Mouse (Mus musculus): ENCODE measurements at regions not wholly inside any gene's neighbourhood (a gene's known extent, or its start where the extent isn't known, plus 50 kb on each side); places are given as distances from the start of the nearest gene placed in this dataset.
"Not testable (repeated sequence)": the region's sequence is repeated elsewhere in the genome, so short reads cannot be mapped to it uniquely, and the experiment has no call there.

DNA sequence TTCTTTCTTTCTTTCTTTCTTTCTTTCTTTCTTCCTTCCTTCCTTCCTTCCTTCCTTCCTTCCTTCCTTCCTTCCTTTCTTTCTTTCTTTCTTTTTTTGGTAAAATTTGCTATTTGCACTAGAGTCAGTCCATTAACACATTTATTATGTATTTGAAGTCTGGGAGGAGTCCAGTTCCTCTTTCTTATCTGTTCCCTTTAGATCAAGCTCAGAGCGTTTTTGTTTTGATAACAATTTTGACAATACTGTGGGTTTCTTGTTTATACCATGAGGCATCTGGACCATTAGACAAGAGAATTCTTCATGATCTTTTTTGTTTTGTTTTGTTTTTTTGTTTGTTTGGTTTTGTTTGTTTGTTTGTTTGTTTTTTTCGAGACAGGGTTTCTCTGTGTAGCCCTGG, 52.3 kb upstream of the Cttnbp2 start:
- DNase-seq (ENCODE audit: low spot score in 2 of 2), result not testable (repeated sequence)

DNA sequence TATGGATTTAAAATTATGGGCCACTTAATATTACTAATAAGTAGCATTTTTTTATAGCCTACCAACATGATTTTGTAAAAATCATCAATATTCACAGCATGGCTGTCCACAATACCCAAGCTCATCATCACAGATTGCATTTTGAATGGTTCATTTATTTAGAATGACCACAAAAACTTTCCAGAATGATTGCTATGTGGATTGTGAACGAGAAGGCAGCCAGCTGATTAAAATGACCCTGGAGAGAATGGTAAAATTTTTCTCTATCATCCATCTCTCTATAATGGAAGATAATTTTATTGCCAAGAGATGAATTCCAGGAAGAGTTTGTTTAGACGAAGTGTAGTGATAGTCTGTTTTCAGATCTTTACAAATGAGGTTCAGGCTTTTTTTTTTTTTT, 54.6 kb upstream of the Cttnbp2 start:
- no peak for DNase-seq (ENCODE audit: low spot score in 2 of 2)

DNA sequence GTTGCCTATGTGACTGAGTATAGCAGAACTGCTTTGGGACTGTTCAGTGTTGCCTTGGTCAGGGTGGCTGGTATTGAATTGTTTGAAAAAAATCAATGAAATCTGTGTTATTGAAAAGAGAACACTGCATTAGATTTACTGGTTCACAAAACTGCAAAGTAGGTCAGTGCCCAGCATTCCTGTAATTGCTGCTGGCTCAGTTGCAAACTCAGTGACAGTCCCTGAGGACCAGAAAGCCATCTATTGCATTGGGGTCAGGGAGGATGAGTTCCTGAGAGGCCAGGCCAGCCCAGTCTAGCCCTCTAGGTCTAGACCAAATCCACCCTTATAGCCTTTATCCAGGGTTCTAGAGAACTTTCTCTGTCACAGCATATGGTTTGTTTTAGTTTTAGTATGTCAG, 63.9 kb upstream of the Cttnbp2 start:
- DNase-seq (ENCODE audit: low spot score in 2 of 2), result no peak

DNA sequence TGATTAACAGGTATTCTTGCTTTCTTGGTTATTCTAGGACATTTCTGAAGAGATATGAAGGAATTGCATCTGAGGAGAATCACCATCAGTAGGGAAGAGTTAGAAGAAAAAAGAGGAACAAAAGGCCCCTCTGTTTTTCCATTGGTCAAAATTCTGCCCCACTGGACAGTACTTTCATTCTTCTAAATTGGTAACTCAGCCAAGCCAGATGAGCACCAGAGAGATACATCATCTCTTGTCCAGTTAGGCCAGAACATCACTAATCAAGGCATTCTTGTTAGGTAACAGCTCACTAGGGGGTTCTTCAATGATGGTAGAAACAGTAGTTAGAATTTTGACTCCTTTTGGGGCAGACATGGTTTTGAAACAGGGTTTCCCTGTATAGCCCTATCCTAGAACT, 74.8 kb upstream of the Cttnbp2 start:
- DNase-seq (ENCODE audit: low spot score in 2 of 2), result no peak

DNA sequence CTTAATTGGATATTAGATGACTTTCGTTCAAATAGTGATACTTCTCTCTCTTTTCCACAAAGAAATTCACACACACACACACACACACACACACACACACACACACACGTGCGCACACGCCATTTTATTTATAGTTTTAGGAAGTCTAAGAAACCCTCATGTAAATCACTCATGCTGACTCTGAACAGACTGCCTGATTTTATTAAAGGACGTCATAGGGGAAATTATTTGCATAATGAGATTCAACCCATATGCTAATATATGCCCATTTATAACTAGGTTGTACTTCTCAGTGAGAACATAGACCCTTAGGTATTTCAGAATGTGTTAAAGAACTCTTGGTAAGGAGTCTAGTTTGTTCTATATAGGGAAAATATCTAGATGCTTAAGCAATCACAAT, 82.0 kb upstream of the Cttnbp2 start:
- no peak for DNase-seq (ENCODE audit: low spot score in 2 of 2)

DNA sequence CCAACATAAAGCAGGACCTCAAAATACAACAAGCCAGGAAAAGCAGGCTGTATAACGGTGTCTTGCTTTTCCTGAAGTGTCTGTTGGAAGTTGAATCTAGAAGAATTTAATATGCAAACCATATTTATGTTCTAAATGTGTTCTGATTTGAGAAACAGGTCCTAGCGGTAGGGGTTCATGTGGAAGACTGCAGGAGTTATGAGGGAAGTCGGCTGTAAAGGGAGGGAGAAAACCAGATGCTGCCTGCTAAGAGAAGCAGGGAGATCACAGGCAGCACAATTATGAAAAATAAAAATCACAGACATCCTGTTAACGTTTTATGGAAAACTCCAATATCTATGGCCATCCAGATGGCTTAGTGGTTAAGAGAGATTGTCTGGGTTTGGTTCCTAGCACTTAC, 85.0 kb upstream of the Cttnbp2 start:
- no peak for DNase-seq (ENCODE audit: low spot score in 2 of 2)

DNA sequence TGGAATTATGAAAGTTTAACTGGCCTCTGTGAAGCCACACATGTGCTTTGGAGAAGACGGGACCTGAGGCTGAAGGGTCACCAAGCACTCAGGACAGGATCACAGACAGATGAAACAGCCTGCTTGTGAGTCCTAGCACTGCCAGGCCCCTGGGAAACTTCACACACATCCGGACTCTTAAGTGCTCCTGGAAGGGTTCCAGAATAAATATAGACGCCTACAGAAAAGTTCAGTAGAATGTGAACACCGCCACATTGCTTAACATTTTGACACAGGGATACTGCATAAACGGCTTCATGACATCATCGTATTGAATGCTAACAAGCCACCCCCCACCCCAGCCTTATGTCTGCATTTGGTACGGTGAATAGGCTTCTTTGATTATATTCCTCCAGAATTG, 87.3 kb upstream of the Cttnbp2 start:
- DNase-seq (ENCODE audit: low spot score in 2 of 2), result peak in 1 of 2 experiments; percentile 17

DNA sequence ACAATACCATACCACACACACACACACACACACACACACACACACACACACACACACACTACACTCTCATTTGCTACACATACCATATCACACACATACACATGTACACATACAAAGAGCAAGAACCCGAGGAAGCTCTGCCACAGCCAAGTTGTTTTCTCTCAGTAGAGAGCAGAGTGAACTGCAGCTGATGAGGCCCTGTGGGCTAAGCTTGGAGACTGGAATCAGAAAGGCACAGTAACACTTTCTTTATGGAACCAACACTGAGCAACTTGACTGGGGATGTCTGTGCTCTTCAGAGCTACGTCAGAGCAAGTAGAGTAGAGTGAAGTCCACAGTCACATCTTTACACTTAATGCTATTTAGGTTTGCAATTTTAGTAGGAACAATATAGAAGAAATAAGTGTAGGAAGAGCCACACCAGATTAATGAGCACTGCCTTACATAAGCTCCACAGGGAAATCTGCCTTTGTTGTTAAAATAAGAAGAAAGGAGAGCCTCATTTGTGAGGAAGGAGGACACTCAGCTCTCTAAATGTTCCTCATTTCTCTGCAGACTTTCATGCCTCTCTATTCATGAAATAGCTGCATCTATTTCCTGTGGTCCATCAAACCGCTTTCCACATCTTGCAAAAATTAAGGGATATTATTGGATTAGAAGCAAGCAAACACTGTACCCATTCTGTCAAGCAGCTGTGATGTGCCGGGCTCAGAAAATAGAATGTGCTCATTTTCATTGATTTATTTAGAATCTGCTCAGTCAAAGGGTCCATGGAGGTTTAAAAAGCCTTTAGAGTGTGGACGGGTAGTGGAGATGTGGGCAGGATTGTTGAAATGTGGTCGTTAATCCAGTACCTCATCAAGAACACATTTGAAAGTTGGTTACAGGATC, 107.0 kb upstream of the Cttnbp2 start:
- DNase-seq (ENCODE audit: low spot score in 2 of 2), result no peak

DNA sequence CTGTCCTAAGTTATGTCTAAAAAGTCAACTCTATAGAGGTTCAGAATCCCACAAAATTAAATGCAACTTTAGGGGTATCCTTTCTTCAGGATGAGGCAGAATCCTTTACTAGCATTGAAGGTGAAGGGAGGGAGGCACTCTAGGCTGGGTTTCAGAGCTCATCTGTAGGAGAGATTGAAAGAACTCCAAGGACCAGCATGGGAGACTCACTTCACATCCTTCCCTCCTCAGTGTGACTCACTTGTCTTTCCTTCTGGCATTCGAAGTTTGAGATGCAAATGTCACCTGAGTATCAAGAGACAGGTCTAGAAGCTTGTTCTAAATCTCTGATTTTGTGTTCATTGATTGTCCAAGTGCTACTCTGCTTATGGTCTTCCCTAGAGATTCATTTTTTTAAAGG, 113.9 kb upstream of the Cttnbp2 start:
- DNase-seq (ENCODE audit: low spot score in 2 of 2), result no peak

DNA sequence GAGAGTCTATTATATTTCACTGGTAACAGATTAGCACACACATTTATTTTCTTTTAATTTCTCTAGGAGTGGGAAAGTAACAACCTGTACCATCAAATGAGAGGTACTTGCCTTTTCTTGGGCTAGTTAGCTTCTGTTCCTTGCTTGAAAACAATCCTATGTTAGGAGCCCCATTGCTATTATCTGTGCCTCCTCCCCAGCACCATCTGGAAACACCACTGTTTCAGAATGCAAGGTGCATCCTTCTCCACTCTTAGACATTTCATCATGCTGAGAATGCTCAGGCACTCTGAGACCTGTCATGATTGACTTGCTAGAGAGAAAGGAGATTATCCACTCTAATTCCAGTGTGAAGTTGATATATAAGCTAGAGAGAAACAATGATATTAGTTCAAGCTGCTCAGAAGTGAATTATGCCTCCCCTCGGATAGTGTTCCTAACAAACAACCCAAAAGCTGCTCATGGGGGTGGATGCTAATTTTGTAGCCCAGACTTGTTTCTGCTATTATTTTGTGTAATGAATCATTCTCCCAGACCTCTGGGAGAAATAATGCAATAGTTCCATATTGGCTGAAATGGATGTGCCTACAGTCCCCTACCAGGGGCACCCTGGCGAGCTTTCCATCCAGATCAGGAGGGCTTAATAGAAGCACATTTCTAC, 119.0 kb upstream of the Cttnbp2 start:
- no peak for DNase-seq (ENCODE audit: low spot score in 2 of 2)

DNA sequence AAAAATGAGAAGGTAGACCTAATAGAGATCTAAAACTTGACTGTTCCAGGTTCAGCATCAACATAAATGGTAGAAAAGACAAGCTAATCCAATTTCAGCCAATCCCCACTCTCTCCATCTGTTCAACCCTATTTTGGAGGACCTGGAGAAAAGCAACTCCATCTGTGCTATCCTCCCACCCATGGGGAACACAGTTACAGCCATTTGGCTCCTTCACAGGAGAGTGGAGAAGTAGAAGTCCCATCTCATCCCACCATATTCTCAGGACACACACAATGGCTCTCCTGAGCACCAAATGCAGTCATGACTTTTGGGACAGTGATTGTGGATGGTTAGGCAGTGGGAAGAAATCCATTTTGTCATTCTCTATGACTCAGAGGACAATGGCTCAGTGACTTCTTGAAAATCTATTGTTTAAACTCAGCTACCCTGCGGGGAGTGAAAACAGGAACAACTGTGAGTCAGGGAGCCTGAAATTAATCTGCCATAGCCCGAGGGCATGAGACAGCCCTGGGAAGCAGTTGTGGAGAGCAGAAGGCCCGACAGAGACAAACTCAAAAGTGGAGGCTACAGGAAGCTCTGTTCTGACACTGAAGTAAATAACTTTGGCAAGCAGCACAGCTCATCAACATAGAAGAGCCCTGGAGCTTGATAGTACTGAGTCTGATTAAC, 125.2 kb upstream of the Cttnbp2 start:
- DNase-seq (ENCODE audit: low spot score in 2 of 2), result no peak

DNA sequence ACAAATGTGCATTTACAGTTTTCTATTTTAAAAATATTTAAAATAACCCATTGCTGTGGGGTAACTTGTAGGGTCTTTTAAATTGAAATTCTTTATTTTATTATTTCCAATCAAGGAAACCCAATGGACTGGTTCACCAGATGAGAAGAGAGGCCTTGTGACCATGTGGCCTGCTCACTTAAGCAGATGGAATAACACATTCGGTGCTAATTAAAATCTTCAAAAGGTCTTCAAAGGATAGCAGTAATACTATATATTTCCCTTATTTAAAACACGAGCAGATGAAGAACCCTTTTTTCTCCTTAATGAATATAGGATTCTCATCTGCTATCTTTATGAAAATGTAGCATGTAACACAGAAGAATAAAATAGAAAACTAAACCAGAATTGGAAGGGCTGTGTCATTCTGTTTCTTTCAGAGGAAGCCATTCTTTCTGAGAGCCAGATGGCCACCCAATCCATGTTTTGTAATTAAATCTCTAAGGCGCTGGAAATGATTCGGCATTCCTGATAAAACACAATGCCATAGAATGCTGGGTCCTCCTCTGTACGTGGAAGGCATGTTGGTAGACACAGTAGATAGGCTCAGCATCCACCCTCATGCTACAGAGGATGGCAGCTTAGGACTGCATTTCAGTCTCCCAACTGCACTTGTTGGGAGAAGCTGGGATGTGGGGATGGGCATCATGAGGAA, 134.4 kb upstream of the Cttnbp2 start:
- no peak for DNase-seq (ENCODE audit: low spot score in 2 of 2)

DNA sequence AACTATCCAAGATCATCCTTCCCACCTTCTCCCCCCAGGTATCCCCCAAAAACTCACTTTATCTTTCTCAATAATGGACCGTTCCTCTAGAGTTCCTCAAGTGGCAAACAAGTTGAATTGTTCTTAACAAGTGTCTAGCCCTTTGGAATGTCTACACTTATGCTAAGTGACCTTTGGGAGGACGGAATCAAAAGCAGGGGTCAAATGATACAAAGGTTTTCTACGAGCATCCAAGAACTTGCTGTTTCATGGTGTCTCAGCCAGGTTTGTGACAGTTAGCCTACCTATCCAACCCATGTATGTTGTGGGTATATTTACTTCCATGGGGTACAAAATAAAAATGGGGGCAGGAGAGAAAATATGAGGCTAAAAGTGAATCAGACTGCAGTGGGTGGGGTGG, 136.7 kb upstream of the Cttnbp2 start:
- DNase-seq (ENCODE audit: low spot score in 2 of 2), result no peak

DNA sequence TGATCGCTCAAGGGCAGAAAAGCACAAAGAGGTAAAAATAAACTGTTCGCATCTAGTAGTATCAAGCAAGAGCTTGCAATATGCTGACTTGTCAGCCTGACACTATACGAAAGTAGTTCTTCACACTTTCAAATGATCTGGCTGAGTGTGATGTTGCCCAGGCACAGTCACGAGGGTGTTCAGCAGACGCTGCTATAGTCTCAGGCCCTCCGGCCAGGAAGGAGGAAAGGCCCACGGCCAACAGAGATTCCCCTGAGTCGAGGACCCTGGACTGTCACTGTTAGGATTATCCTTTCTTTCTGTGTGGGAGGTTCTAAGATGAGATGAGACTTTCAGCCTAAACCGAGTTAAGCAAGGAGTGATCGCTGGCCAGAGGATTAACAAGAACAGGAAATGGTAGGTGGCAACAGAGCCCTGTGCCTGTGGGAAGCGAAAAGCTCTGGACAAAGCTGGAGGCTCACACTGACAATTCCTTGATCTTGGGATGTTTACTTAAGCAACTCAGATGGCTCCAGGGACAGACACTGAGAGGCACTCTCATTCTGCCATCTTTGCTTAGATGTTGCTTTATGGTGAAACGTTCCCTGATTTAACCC, 137.5 kb upstream of the Cttnbp2 start:
- DNase-seq (ENCODE audit: low spot score in 2 of 2), result no peak

DNA sequence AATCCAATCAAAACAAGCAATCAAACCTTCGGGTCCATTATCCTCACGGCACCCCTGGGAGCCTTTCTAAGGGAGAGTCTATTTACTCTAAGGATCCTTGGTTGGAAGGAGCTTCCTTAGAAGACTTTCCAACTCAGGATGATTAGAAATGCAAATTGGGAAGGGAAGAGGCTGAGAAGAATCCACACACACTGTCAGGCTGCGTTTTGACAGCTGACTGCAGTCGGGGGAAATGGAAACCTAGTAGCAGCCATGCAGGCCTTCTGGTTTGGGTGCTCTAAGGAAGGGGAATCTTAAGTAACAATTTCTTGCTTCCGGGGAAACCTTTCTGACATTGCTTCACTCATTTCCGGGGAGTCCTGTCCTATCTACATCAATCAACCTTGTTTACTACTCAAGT, 139.6 kb upstream of the Cttnbp2 start:
- no peak for DNase-seq (ENCODE audit: low spot score in 2 of 2)

DNA sequence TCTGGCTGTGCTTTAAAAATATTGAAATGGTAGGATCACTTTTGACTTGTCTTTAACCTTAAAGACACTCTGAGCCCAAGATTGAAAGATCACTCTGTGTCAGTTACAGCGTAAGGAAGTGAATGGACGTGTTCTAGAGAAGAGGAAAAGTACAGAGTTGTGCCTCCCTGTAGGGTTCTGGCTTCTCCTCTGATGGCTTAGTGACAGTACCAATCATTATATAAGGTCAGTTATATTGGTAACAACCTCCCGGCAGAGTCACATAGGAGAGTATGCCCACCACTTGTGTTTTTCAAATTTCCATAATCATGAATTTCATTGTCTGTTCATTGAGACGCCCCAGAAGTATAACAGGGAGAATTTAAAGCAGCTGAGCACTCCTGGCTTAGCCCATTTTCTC, 141.6 kb upstream of the Cttnbp2 start:
- DNase-seq (ENCODE audit: low spot score in 2 of 2), result no peak

DNA sequence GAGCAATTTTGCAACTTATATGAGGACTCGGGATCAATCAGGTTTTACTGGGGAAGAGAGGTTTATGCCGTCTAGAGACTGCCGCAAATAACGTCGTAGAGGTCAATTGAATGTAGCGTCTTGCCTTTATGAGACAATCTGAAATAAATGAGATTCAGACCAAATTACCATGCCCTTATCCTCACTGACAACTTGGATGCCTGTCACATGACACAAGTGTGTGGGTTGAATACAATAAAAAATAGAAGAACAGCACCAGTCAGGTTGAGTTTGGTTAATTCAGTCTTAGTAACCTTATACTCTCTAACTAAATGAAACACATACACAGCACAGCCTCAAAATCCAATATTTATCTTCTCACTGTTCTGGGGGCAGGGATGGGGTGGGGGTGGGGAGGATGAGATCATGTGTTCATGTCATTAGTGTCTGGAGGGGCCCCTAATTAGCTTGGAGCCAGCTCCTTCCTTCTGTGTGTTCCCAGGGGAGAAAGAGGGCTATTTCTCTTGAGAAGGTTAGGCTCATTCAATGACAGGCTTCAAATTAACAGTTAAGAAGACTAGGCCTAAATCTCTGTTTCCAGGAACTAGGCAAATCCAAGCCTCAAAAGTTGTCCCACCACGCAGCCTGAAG, 142.2 kb upstream of the Cttnbp2 start:
- DNase-seq (ENCODE audit: low spot score in 2 of 2), result no peak

DNA sequence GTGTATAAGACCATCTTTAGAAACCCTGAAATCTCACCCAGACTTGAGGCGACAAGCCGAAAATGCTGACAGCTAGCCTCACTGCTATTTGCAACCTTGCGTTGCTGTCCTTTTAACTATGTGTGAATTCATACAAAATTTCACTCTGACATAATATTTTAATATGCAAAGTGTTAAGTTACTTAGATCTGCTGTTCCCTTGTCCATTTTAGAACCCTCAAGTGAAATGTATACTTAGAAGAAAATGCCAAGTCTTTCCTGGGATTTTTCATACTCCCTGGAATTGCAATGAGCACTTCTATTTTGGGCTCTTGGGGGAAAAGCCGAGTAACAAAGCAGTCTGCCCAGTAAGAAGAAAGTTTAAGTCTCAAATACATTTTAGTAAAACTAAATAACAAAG, 150.0 kb upstream of the Cttnbp2 start:
- no peak for DNase-seq (ENCODE audit: low spot score in 2 of 2)

DNA sequence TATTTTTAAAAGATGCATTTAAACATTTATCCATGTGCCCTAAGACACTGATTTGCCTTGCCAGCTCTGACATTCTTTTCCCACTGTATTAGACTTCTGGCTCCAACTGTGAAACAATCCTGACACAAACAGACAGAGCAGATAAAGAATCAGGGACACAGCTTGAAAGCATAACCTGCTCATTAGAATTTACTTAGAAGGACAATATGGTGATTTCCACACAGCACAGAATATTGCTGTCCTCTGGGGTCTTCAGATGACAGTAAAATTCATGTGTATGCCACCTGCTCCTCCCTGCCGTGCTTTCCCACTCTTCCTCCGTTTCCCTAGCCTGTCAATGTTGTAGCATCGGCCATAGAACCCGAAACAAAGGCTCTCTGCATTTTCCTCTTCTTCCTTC, 151.3 kb upstream of the Cttnbp2 start:
- no peak for DNase-seq (ENCODE audit: low spot score in 2 of 2)

DNA sequence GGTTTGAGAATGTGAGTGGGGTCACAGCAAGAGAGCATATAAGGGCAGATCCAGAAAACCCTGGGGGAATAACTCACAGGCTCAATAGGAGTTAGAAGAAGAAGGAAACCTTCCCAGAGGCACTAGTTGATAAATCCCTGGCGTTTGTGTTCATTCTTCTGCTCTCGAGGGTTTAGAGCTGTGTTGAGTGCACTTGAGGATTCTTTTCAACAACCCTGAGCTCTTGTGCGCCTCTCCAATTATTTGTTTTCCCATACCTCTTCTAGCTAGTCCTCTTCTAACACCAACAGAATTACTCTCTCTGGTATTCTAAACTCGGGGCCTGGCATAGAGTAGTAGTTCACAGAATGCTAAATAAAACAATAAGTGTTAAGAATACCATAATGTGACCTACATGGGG, 151.9 kb upstream of the Cttnbp2 start:
- no peak for DNase-seq (ENCODE audit: low spot score in 2 of 2)

DNA sequence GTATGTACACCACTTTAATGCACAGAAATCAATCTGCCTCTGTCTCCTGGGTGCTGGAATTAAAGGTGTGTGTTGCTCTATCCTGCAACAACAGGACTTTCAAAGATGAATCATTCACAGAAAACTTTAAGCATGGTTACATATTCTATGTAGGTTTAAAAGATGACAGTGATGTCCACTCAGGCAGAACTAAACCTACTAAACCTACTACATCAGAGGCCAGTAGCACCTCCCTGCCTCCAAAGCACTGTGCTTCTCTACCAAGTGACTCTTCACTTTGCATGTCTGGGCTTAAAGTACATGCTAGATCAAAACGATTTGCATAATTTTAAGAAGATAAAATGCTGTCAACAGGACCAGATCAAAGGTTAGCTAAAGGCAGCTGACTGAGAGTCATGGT, 156.0 kb upstream of the Cttnbp2 start:
- no peak for DNase-seq (ENCODE audit: low spot score in 2 of 2)

Data from urinary bladder, postnatal 4 days (tissue).